Mouse (Mus musculus) neural tube, embryonic 11.5 days (tissue): Measurements from ENCODE around the gene Slc27a1. TPM values are rescaled to one million over a fixed set of nuclear protein-coding genes. Genes with fewer than 3 reads are reported as not detected.

ENCODE experiments used
- ATAC-seq: fragments of 200-750 bp; cut with Nextera tagmentation; 2 replicates; pipeline ENCODE4 v1.8.0; 2017; ENCODE audit warnings: moderate number of reproducible peaks, mild to moderate bottlenecking, moderate TSS enrichment, moderate library complexity; ENCODE audit not compliant: insufficient read depth, low FRiP score, low TSS enrichment
- DNase-seq: peaks from one replicate; pipeline ENCODE4 v3.0.0-alpha.2; 2015; ENCODE audit warnings: low spot score
- H3K27ac ChIP-seq: fragments of 300-500 bp; sonication (generic); 2 replicates; pipeline ENCODE4 v1.5.1; 2014; ENCODE audit warnings: low read depth, mild to moderate bottlenecking, low read length
- H3K27me3 ChIP-seq: fragments of 300-500 bp; sonication (generic); 2 replicates; pipeline ENCODE4 v1.6.1; 2014; ENCODE audit warnings: mild to moderate bottlenecking, low read length, mixed read lengths; ENCODE audit not compliant: control insufficient read depth, insufficient read depth
- H3K36me3 ChIP-seq: fragments of 300-500 bp; sonication (generic); 2 replicates; pipeline ENCODE4 v1.6.1; 2014; ENCODE audit warnings: mild to moderate bottlenecking, low read length, moderate library complexity, mixed read lengths; ENCODE audit not compliant: control insufficient read depth, insufficient read depth
- H3K4me1 ChIP-seq: fragments of 300-500 bp; sonication (generic); 2 replicates; pipeline ENCODE4 v1.6.1; 2014; ENCODE audit warnings: low read length, mixed read lengths; ENCODE audit not compliant: control insufficient read depth, insufficient read depth
- H3K4me2 ChIP-seq: fragments of 300-500 bp; sonication (generic); 2 replicates; pipeline ENCODE4 v1.6.1; 2014; ENCODE audit warnings: low read depth, mild to moderate bottlenecking, moderate library complexity
- H3K4me3 ChIP-seq: fragments of 300-500 bp; sonication (generic); 2 replicates; pipeline ENCODE4 v1.5.1; 2014; ENCODE audit warnings: low read depth, low read length
- H3K9ac ChIP-seq: fragments of 300-500 bp; sonication (generic); 2 replicates; pipeline ENCODE4 v1.6.1; 2014; ENCODE audit warnings: mild to moderate bottlenecking, low read length
- H3K9me3 ChIP-seq: fragments of 300-500 bp; sonication (generic); 2 replicates; pipeline ENCODE4 v1.6.1; 2016; ENCODE audit warnings: low read length; ENCODE audit not compliant: control insufficient read depth
- WGBS: fragments of 180-500 bp; shearing (Covaris S2); extraction: QIAGEN DNeasy Blood & Tissue Kit; methylation state at CpG from one replicate; pipeline ENCODE4 v1.1.7; 2014; 5-methylcytosine and 5-hydroxymethylcytosine counted together
- microRNA-seq: library from miRNA; unstranded; fragments of <30 nt; microRNA quantifications from one replicate; pipeline ENCODE4, GENCODE M21; 2016
- polyA plus RNA-seq: library from polyadenylated mRNA; unstranded; fragments of >200 nt; fragmentation: Nextera tagmentation; extraction: Ambion mirVana; gene quantifications from 2 replicates; pipeline ENCODE4 v1.2.1, GENCODE M21; 2014

Gene Slc27a1
- polyA plus RNA-seq, 1 experiment from 2014 or later = 10.5 TPM

DNA sequence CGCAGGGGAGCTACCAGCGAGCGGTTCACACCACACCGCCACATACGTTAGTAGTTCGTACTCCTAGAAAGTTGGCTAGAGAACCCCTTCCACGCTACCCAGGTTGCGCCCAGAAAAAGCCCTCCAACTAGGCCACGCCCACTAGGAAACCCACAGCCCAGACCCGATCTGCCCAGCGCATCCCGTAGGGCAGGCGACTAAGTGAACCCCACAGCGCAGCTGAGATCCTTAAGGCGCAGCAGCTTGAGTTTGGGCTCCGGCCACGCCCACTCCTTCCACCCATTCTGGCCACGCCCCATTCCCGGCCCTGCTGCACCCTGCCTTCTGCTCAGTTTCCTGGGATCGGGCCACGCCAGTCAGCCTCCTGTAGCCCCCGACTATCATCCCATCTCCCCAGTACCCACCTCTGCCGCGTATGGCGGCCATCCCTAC, 61.1 kb downstream of the Slc27a1 start:
- H3K27ac ChIP-seq = no peak overlapping the region
- 2% methylated on average over 25 of the region's 25 CpGs for WGBS
- peak; percentile 28 for ATAC-seq
- DNase-seq = peak; percentile 65
- H3K9ac ChIP-seq = peak overlapping the region; percentile 44; the same call in 1 of the 2 replicates
- H3K36me3 ChIP-seq = peaks cover 2% of the 10 kb centered on the region; the same call in 1 of the 2 replicates
- peaks cover 9% of the 10 kb centered on the region for H3K4me1 ChIP-seq
- H3K27me3 ChIP-seq = peaks cover 22% of the 10 kb centered on the region
- H3K9me3 ChIP-seq = peaks cover 7% of the 10 kb centered on the region
- peak overlapping the region; percentile 85 for H3K4me2 ChIP-seq
- H3K4me3 ChIP-seq = peak overlapping the region; percentile 43

DNA sequence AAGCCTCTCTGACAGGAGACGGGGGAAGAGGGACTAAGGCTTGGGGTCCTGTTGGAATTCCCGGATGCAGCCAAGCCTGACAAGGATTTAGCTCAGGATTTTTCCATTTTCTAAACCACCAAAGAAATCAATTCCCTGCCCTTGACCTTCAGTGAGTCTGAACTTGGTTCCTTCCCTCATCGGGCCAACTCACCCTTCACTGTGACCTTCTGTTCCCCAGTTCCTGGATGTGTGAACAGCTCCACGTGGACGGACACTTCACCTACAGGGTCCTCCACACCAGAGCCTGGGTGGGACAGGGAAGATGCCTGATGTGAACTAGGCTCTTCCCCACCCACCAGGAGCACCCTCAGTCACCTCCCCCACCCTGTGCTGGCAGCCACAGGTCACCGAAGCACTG, 62.1 kb downstream of the Slc27a1 start:
- H3K4me3 ChIP-seq = no peak overlapping the region
- ATAC-seq (no peak), DNase-seq (no peak)
- peaks cover 9% of the 10 kb centered on the region for H3K4me1 ChIP-seq
- H3K36me3 ChIP-seq = peaks cover 2% of the 10 kb centered on the region; the same call in 1 of the 2 replicates
- peaks cover 25% of the 10 kb centered on the region for H3K27me3 ChIP-seq
- peaks cover 7% of the 10 kb centered on the region for H3K9me3 ChIP-seq
- no peak overlapping the region for H3K9ac ChIP-seq
- H3K4me2 ChIP-seq = no peak overlapping the region
- no peak overlapping the region for H3K27ac ChIP-seq
- 90% methylated on average over 6 of the region's 6 CpGs for WGBS

DNA sequence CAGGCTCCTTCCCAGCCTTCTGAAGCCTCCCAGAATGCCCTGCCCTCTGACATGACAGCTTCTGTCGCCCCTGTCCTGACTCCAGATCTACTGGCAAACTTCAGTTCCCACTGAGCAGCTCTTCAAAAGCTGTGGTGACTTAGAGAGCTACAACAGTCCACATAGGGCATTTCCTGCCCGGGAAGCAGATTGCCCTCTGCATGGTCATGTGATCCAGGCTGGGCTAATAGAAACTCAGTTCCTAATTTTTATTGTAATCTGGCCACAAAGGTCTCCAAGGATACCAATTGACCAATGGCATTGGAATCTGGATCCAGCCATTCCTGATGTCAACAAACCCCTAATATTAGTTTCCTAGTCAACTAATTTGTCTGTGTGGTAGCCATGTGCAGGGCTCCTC, 63.2 kb downstream of the Slc27a1 start:
- H3K9ac ChIP-seq = no peak overlapping the region
- 50% methylated on average over 2 of the region's 2 CpGs for WGBS
- H3K4me2 ChIP-seq = no peak overlapping the region
- no peak for DNase-seq
- no peak for ATAC-seq
- no peak overlapping the region for H3K27ac ChIP-seq
- peaks cover 9% of the 10 kb centered on the region for H3K4me1 ChIP-seq
- H3K36me3 ChIP-seq = peaks cover 2% of the 10 kb centered on the region; the same call in 1 of the 2 replicates
- no peak overlapping the region for H3K4me3 ChIP-seq
- peaks cover 25% of the 10 kb centered on the region for H3K27me3 ChIP-seq
- H3K9me3 ChIP-seq = peaks cover 7% of the 10 kb centered on the region

DNA sequence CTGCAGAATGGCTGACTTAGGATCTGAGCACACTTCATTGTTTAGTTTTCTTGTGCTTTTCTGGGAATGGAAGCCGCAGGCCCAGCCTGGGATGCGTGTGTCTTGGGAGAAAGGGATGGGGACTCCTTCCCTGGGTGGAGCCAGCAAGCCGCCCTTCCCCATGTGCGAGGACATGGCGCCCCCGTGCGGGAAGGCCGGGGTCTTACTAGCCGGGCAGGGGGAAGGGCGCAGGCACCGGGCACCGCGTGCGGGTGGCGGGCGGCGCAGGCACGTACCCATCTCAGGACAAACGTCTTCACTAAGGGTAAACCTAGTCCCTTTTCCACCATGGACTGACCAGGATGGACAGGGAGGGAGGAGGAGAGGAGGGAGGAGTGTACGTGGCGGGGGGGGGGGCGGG, 64.5 kb downstream of the Slc27a1 start:
- no peak overlapping the region for H3K4me3 ChIP-seq
- H3K9me3 ChIP-seq = peaks cover 7% of the 10 kb centered on the region
- peaks cover 9% of the 10 kb centered on the region for H3K4me1 ChIP-seq
- no peak overlapping the region for H3K27ac ChIP-seq
- H3K4me2 ChIP-seq = no peak overlapping the region
- H3K36me3 ChIP-seq = peaks cover 2% of the 10 kb centered on the region; the same call in 1 of the 2 replicates
- 11% methylated on average over 19 of the region's 22 CpGs for WGBS
- ATAC-seq = no peak
- peaks cover 25% of the 10 kb centered on the region for H3K27me3 ChIP-seq
- H3K9ac ChIP-seq = no peak overlapping the region
- DNase-seq = no peak

DNA sequence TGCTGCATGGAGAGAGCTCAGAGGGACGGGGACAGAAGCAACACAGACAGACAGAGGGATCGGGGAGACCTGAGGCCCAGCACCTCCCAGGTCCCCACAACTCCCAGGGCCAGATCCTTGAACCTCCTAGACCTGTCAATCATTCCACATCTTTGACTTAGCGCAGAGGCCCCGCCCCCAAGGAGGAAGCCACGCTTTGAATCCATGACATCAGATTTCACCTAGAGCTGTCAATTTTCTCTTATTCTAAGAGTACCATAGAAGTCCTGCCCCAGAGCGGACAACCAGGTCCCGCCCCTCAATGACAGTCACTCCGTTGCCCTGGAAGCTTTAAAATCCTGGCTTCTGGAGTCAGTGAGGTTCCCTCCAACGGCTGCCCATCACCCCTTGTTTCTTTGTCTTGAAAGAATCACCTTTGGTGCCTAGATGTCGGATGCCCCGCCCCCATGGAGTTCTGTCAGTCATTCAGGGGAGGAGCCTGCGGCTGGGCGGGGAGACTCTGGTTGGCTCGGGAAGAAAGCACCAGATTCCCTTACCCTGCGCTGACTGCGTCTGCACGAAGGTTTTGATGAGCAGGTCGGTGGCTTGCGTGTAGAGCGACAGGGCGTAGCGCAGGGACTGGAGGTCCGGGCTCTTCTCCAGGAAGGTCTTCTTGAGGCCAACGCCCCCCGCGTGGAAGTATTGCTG, 65.4 kb downstream of the Slc27a1 start:
- DNase-seq = peak; percentile 74
- Histone ChIP-seq H3K27me3 (peaks cover 25% of the 10 kb centered on the region), H3K36me3 (peaks cover 2% of the 10 kb centered on the region; the same call in 1 of the 2 replicates), H3K4me3 (no peak overlapping the region), H3K9ac (peak overlapping the region; percentile 15; the same call in 1 of the 2 replicates), H3K4me1 (peaks cover 9% of the 10 kb centered on the region), H3K9me3 (peaks cover 7% of the 10 kb centered on the region), H3K27ac (no peak overlapping the region), H3K4me2 (peak overlapping the region; percentile 25)
- WGBS = 2% methylated on average over 26 of the region's 26 CpGs
- ATAC-seq = 0 out of 2 replicates have a peak, but pooled peaks have one; percentile 12

Small RNA genes within 50 kb of the gene (microRNA-seq; reads per million reads assigned to microRNA genes)
- not detected for gene Mir6769b

Other genes starting within 250 kb of the Slc27a1 start
- 78.9 and 81.5 TPM in 2 replicates for gene Use1, start 202.0 kb upstream of the Slc27a1 start, polyA plus RNA-seq
- 3.4 and 3.8 TPM in 2 replicates for gene Ocel1, start 197.6 kb upstream of the Slc27a1 start, polyA plus RNA-seq
- gene Nr2f6, start 186.9 kb upstream of the Slc27a1 start, polyA plus RNA-seq = 83.4 and 84.0 TPM in 2 replicates
- 3.9 and 4.5 TPM in 2 replicates for gene Ushbp1, start 173.1 kb upstream of the Slc27a1 start, polyA plus RNA-seq
- 106 and 109 TPM in 2 replicates for gene Babam1, start 172.0 kb upstream of the Slc27a1 start, polyA plus RNA-seq
- 18.1 and 18.4 TPM in 2 replicates for gene Ankle1, start 162.9 kb upstream of the Slc27a1 start, polyA plus RNA-seq
- gene Abhd8, start 105.2 kb upstream of the Slc27a1 start, polyA plus RNA-seq = 60.7 and 63.4 TPM in 2 replicates
- 196 and 205 TPM in 2 replicates for gene Mrpl34, start 103.9 kb upstream of the Slc27a1 start, polyA plus RNA-seq
- 162 and 170 TPM in 2 replicates for gene Dda1, start 99.7 kb upstream of the Slc27a1 start, polyA plus RNA-seq
- gene Ano8, start 82.9 kb upstream of the Slc27a1 start, polyA plus RNA-seq = 5.6 and 6.3 TPM in 2 replicates
- gene Gtpbp3, start 80.8 kb upstream of the Slc27a1 start, polyA plus RNA-seq = 6.0 and 8.4 TPM in 2 replicates
- gene Plvap, start 57.1 kb upstream of the Slc27a1 start, polyA plus RNA-seq = 49.5 and 53.0 TPM in 2 replicates
- 0.16 TPM in 1 of 2 replicates, not detected in the other for gene Ccdc194, start 43.2 kb upstream of the Slc27a1 start, polyA plus RNA-seq
- 3.7 and 4.9 TPM in 2 replicates for gene Bst2, start 31.4 kb upstream of the Slc27a1 start, polyA plus RNA-seq
- gene Mvb12a, start 26.0 kb upstream of the Slc27a1 start, polyA plus RNA-seq = 64.7 and 69.8 TPM in 2 replicates
- gene Tmem221, start 10.0 kb upstream of the Slc27a1 start, polyA plus RNA-seq = 0.24 TPM in 1 of 2 replicates, not detected in the other
- not detected in 2 replicates for gene Nxnl1, start 2.3 kb upstream of the Slc27a1 start, polyA plus RNA-seq
- 212 and 216 TPM in 2 replicates for gene Pgls, start 23.3 kb downstream of the Slc27a1 start, polyA plus RNA-seq
- 3.6 and 4.2 TPM in 2 replicates for gene Fam129c, start 28.8 kb downstream of the Slc27a1 start, polyA plus RNA-seq
- 54.5 and 57.4 TPM in 2 replicates for gene Colgalt1, start 42.1 kb downstream of the Slc27a1 start, polyA plus RNA-seq
- 6.5 and 7.7 TPM in 2 replicates for gene Unc13a, start 102.9 kb downstream of the Slc27a1 start, polyA plus RNA-seq
- gene Jak3, start 107.4 kb downstream of the Slc27a1 start, polyA plus RNA-seq = 1.6 and 2.0 TPM in 2 replicates
- not detected in 2 replicates for gene Insl3, start 120.3 kb downstream of the Slc27a1 start, polyA plus RNA-seq
- gene B3gnt3, start 132.9 kb downstream of the Slc27a1 start, polyA plus RNA-seq = 0.33 and 0.59 TPM in 2 replicates
- 12.3 and 12.4 TPM in 2 replicates for gene Fcho1, start 156.8 kb downstream of the Slc27a1 start, polyA plus RNA-seq